Mouse (Mus musculus): ENCODE results near the gene Taar3. TPM values are rescaled to one million over a fixed set of nuclear protein-coding genes. Genes with fewer than 3 reads are reported as not detected.

The Taar3 gene
- total RNA-seq, 1 experiment from 2014 or later, result not detected

Other genes with a start within 250 kb of the Taar3 start
- gene Rps12, start 162.3 kb upstream of the Taar3 start, total RNA-seq (2021), result 408 and 443 TPM in 2 replicates
- gene Slc18b1, start 152.6 kb upstream of the Taar3 start, total RNA-seq (2021), result 27.7 and 31.4 TPM in 2 replicates
- 53.8 and 82.3 TPM in 2 replicates for gene Vnn3, start 98.1 kb upstream of the Taar3 start, total RNA-seq (2021)
- gene Vnn1, start 54.9 kb upstream of the Taar3 start, total RNA-seq (2021), result 48.8 and 69.8 TPM in 2 replicates
- not detected in 2 replicates for gene Taar1, start 29.2 kb upstream of the Taar3 start, total RNA-seq (2021)
- not detected in 2 replicates for gene Taar2, start 11.0 kb upstream of the Taar3 start, total RNA-seq (2021)
- not detected in 2 replicates for gene Taar4, start 10.9 kb downstream of the Taar3 start, total RNA-seq (2021)
- gene Taar5, start 21.1 kb downstream of the Taar3 start, total RNA-seq (2021), result not detected in 2 replicates
- gene Taar6, start 36.1 kb downstream of the Taar3 start, total RNA-seq (2021), result not detected in 2 replicates
- gene Taar7a, start 43.9 kb downstream of the Taar3 start, total RNA-seq (2021), result not detected in 2 replicates
- not detected in 2 replicates for gene Taar7b, start 50.4 kb downstream of the Taar3 start, total RNA-seq (2021)
- gene Taar7d, start 77.7 kb downstream of the Taar3 start, total RNA-seq (2021), result not detected in 2 replicates
- not detected in 2 replicates for gene Taar7e, start 88.1 kb downstream of the Taar3 start, total RNA-seq (2021)
- not detected in 2 replicates for gene Taar7f, start 100.0 kb downstream of the Taar3 start, total RNA-seq (2021)
- not detected in 2 replicates for gene Taar8a, start 126.9 kb downstream of the Taar3 start, total RNA-seq (2021)
- not detected in 2 replicates for gene Taar8b, start 142.7 kb downstream of the Taar3 start, total RNA-seq (2021)
- not detected in 2 replicates for gene Taar8c, start 152.4 kb downstream of the Taar3 start, total RNA-seq (2021)
- not detected in 2 replicates for gene Taar9, start 160.0 kb downstream of the Taar3 start, total RNA-seq (2021)
- 108 and 118 TPM in 2 replicates for gene Stx7, start 199.7 kb downstream of the Taar3 start, total RNA-seq (2021)